Mouse (Mus musculus) CD4-positive, CD25-positive, alpha-beta regulatory T cell, adult 4 months (primary cell): ENCODE data around the gene Ndufa7. TPM values are rescaled to one million over a fixed set of nuclear protein-coding genes. Genes with fewer than 3 reads are reported as not detected.
"Not testable (repeated sequence)": the region's sequence is repeated elsewhere in the genome, so short reads cannot be mapped to it uniquely, and the experiment has no call there.

Source experiments
- ATAC-seq: one replicate; pipeline ENCODE4 v1.8.0; 2017
- polyA plus RNA-seq, 2 experiments: library from polyadenylated mRNA; unstranded; fragments of 100-300 nt; shearing (Covaris generic); gene quantifications; one replicate each; pipeline ENCODE4 v1.2.1; 2017

Ndufa7 gene
- polyA plus RNA-seq, 2 experiments from 2014 or later: 377 to 404 TPM

DNA sequence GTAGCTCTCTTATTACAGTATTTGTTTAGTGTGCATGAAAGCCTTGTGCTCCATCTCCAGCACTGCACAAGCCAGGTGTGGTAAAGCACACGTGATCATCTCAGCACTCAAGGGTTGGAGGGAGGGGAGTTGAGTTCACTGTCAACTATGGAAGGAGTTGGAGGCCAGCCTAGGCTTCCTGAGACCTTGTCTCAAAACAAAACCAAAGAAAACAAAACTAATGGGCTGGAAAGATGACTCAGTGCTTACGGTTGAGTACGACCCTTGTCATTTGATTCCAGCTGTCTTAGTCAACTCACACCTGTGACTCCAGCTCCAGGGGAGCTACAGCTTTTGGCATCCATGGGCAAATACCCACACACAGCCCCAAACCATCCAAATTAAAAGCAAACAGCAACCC, 11.9 kb upstream of the Ndufa7 start:
- ATAC-seq: no peak

GRCm38 (mm10) chr17:33812990-33813389, 11.4 kb upstream of the Ndufa7 start:
- no peak for ATAC-seq

DNA sequence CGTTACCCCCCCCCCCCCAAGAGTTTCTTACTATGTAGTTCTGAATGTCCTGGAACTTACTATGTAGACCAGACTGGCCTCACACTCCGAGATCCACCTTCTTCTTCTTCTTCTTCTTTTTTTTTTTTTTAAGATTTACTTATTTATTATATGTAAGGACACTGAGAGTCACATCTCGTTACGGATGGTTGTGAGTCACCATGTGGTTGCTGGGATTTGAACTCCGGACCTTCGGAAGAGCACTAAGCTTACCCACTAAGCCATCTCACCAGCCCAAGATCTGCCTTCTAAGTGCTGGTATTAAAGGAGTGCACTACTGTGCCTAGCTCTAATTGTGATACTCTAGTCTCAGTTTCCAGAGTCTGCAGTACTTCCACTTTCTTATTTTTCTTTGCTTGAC, 9.0 kb upstream of the Ndufa7 start:
- no peak for ATAC-seq

DNA sequence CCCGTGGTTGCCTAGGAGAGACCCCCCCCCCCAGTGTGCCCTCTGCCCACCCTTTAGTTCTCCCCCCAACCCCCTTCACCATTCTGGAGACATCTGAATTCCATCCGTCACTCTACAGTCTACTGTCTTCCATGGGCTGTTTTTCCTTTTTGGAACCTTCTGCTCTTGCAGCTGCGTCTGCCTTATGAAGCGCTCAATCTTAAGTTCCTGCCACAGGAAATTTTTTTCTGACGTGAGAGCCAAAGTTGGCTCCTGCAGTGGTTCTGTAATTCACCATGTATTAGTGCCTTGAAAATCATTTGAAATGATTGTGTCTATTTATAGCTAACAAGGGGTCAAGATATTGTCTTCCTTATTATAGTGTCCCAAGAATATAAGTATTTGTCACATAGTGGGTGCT, 7.8 kb upstream of the Ndufa7 start:
- no peak for ATAC-seq

DNA sequence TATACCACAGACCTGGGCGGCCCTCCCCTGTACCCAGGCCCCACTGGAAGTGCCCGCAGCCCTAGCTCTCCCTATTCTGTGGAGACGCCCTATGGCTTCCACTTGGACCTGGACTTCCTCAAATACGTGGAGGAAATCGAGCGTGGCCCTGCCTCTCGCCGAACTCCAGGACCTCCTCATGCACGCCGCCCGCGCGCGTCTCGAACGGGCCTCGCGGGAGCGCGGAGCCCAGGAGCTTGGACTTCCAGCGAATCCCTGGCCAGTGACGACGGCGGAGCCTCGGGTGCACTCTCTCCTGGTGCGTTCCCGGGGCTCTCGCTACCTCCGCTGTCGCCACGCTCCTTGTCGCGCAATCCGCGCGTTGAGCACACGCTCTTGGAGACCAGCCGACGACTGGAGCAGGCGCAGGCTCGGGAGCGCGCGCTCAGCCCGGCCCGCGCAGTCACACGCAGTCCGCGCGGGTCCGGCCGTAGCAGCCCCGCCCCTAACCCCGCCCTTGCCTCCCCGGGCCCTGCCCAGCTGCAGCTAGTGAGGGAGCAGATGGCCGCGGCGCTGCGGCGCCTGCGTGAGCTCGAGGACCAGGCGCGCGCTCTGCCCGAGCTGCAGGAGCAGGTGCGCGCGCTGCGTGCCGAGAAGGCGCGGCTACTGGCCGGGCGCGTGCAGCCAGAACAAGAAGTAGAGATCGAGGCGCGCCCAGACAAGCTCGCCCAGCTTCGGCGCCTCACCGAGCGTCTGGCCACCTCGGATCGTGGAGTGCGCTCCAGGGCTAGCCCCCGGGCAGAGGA, 7.0 kb upstream of the Ndufa7 start:
- ATAC-seq: peak; percentile 90

DNA sequence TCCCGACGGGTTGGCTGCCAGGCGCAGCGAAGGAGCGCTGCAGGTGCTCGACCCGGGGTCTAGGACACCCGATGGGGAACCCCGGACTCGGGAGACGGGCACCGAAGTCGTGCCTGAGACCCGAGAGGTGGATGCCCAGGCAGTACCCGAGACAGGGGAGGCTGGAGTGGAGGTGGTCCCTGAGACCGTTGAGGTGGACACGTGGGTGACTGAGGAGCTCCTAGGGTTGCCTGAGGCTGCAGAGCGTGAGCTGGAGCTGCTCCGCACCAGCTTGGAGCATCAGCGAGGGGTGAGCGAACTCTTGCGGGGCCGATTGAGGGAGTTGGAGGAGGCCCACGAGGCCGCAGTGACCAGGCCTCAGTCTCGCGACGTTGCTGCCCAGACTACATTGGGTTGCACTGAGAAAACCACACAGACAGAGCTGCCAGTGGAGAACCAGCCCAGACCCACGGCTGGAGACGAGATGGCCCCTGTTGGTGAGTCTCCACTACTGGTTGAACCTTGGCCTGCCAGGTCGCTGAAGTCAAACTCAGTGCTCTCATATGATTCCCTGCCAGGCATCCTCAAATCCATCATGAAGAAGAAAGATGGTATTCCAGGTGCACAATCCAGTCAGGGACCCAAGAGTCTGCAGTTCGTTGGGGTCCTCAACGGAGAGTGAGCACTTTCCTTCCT, 6.3 kb upstream of the Ndufa7 start:
- peak; percentile 16 for ATAC-seq

DNA sequence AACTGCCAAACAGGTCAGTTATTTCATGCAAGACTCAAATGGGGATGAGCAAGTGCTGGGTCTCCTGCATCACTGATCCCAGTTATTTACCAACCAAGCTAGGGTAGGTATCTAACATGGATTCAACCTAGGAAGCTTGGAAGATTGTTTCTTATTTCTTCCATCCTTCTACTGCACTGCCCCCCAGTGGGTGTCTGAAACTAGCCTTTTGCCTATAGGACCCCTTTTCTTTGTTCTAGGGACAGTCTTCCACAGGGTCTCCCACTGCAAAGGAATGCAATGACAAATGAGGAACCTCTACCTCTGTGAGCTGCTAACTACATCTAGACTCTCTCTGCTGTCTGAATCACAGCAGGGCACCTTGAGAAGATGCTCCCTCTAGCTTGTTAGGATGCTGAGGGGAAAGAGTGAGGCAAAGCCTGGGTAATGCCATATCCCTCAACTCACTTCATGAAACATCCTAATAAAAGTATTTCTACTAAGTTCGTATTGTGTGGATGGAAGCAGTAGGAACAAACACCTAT, 1.9 kb upstream of the Ndufa7 start:
- ATAC-seq: no peak

GRCm38 (mm10) chr17:33823171-33823570, 1.2 kb upstream of the Ndufa7 start:
- not testable (repeated sequence) for ATAC-seq

- ATAC-seq: not testable (repeated sequence)
These were observed 592 bp downstream of the Ndufa7 start for GRCm38 (mm10) chr17:33824997-33825330.

- no peak for ATAC-seq
These were observed 1.1 kb downstream of the Ndufa7 start for GRCm38 (mm10) chr17:33825462-33825861.

DNA sequence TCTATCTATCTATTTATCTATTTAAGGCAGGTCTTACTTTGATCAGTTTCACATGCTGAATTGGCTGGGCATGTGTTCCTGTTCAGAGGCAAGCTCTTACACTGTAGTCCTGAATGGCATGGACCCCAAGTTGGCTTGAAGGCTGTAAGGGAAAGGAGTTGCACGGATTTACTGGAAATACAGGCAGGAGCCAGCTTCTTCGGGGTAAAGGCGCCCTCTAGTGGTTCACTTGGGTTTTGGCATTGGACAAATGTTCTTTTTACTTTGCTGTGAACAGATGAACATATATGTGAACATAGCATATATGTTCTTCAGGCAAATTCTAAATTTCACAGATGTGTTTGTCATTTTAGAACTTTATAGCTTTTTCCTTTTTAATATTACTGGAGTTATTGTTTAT, 2.5 kb downstream of the Ndufa7 start:
- peak; percentile 28 for ATAC-seq

- no peak for ATAC-seq
These were observed 4.5 kb downstream of the Ndufa7 start for GRCm38 (mm10) chr17:33828892-33829291.

- ATAC-seq: no peak
These were observed 5.2 kb downstream of the Ndufa7 start for GRCm38 (mm10) chr17:33829561-33829960.

GRCm38 (mm10) chr17:33842966-33843795, 18.8 kb downstream of the Ndufa7 start, which contains the start of gene Cd320:
Gene Cd320 (plus strand): TSS chr17:33843091.
- ATAC-seq: peak; percentile 96

DNA sequence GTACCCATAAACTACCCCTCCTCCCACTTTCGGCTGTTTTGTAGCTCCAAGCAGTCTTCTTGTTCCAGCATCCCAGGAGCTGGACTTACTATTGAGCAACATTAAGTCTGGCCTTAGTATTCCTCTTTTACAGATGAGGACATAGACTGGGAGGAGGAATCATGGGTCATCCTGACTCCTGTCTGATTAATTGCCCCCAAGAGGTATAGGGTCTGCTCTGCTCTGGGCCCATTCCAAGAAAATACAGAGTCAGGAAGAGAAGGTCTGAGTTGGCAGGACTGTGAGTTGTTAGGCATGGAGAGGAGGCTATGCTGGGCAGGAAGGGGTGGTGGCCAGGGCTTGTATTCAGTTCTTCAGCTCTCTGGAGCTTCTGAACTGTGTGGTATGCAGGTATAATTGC, 19.8 kb downstream of the Ndufa7 start:
- no peak for ATAC-seq

- no peak for ATAC-seq
These were observed 23.8 kb downstream of the Ndufa7 start for GRCm38 (mm10) chr17:33848139-33848538.

GRCm38 (mm10) chr17:33851331-33851730, 27.0 kb downstream of the Ndufa7 start:
- peak; percentile 96 for ATAC-seq

DNA sequence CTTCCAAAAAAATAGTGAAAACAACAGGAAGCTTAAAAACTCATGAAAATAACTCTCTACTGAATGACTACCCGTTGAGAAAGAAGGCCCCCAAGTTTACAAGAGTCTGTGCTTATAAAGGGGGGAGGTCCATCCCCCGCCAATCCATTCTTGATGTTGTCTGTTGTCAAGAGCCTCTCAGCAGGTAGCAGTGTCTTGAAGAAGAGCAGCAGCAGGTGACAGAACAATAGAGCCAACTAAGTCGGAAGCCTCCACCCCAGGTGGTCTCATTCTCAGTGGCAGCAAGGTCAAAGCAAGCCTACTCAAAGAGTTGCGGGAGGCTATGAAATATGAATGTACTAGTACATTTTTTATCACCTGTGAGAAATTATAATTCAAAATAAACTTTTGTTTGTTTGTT, 33.4 kb downstream of the Ndufa7 start:
- no peak for ATAC-seq

DNA sequence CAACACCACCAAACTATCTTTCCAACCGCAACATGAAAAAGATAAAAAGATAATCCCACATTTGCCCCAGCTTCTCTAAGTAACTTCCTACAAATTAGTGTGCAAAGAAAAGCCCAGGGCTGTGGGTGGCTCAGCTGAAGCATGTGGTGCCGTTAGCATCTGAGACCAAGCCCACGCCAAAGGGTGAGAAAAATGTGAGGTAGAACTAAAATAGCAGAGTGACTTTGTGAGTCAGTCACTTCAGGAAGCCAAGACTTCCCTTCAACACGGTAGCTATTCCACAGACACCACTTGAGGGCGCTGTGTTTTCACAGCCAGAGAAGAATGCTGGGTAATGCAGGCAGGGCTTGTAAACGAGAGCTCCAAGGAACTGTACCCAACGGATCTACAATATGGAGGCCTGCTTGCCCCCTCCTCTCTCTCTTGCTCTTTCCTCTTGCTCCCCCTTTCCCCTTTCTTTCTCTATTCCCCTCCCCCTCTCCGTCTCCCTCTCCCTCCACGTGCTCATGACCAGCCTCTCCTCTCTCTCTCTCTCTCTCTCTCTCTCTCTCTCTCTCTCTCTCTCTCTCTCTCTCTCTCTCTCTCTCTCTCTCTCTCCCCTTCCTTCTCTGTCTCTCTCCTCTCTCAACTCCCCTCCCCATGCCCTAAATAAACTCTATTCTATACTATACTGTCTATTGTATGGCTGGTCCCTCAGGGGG, 41.1 kb downstream of the Ndufa7 start:
- peak; percentile 97 for ATAC-seq

GRCm38 (mm10) chr17:33873537-33873936, 49.2 kb downstream of the Ndufa7 start, which contains the start of gene Gm7029:
Gene Gm7029 (plus strand): TSS chr17:33873837.
- not testable (repeated sequence) for ATAC-seq

- no peak for ATAC-seq
These were observed 50.0 kb downstream of the Ndufa7 start for GRCm38 (mm10) chr17:33874411-33874810.

DNA sequence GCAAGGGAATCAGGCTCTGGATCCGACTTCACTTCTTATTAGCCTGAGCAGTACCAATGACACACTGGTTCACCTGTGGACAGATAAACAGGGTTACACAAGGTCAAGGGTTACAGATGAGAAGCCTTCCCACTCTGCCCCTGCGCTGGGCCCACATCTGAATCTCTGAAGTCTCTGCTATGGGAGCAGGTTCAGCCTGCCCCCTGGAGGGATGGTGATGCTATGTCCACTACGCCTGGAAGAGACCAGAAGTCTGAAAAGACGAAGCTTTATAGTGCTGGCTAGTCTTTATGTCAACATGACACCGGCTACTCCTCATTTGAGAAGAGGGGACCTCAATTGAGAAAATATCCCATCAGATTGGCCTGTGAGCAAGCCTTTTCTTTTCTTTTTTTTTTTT, 51.4 kb downstream of the Ndufa7 start:
- not testable (repeated sequence) for ATAC-seq
